Mouse (Mus musculus) bone marrow, adult 2 months (tissue): ENCODE data around the gene Slc24a3. TPM values are rescaled to one million over a fixed set of nuclear protein-coding genes. Genes with fewer than 3 reads are reported as not detected.

Experiments
- H3K27ac ChIP-seq: fragments of 200-500 bp; 2 replicates; pipeline ENCODE4 v1.5.1; 2012; ENCODE audit warnings: low read depth, mild to moderate bottlenecking, control low read depth, inconsistent platforms, low read length; ENCODE audit not compliant: control insufficient read depth, poor library complexity, insufficient read depth
- H3K4me1 ChIP-seq: fragments of 200-500 bp; 2 replicates; pipeline ENCODE4 v1.6.1; 2011; ENCODE audit warnings: low read length; ENCODE audit not compliant: control insufficient read depth, insufficient read depth
- H3K4me3 ChIP-seq: fragments of 200-500 bp; replicated peaks from 2 replicates; pipeline ENCODE3; 2011; ENCODE audit warnings: mild to moderate bottlenecking, low read depth, low read length, control low read depth; ENCODE audit not compliant: control insufficient read depth
- CTCF ChIP-seq: fragments of 200-500 bp; IDR thresholded peaks from 2 replicates; pipeline ENCODE4 v1.5.1; 2011; ENCODE audit warnings: low read length, control low read depth; ENCODE audit not compliant: control insufficient read depth, insufficient read depth
- POLR2A ChIP-seq: fragments of 200-500 bp; IDR thresholded peaks from 2 replicates; pipeline ENCODE4 v1.6.1; 2011; ENCODE audit warnings: low read depth, mild to moderate bottlenecking, control low read depth, low read length, borderline replicate concordance; ENCODE audit not compliant: control insufficient read depth
- WGBS: fragments of 180-500 bp; shearing (Covaris S2); methylation state at CpG from one replicate; pipeline ENCODE4 v1.1.7; 2018; 5-methylcytosine and 5-hydroxymethylcytosine counted together
- polyA plus RNA-seq: library from polyadenylated mRNA; stranded (reverse); fragments of >200 nt; gene quantifications from 2 replicates; pipeline ENCODE4 v1.2.4, GENCODE M21; 2011; ENCODE audit warnings: low replicate concordance; ENCODE audit not compliant: missing spikeins, insufficient read depth, insufficient read length

Slc24a3 gene
- polyA plus RNA-seq, 1 experiment, result 3.2 TPM

- no peak for TF ChIP-seq CTCF
- TF ChIP-seq POLR2A, result no peak
- H3K4me3 ChIP-seq, result no peak overlapping the region
- no peak overlapping the region for H3K27ac ChIP-seq
- H3K4me1 ChIP-seq, result no peaks in the 10 kb centered on the region; the same call in 1 of the 2 replicates
- WGBS, result 64% methylated on average over 2 of the region's 2 CpGs
These were observed 201.1 kb downstream of the Slc24a3 start for GRCm38 (mm10) chr2:145368701-145369100.

- no peaks in the 10 kb centered on the region; the same call in 1 of the 2 replicates for H3K4me1 ChIP-seq
- no peak for TF ChIP-seq POLR2A
- no peak for TF ChIP-seq CTCF
- H3K27ac ChIP-seq, result no peak overlapping the region
- 19% methylated on average over 4 of the region's 4 CpGs for WGBS
- no peak overlapping the region for H3K4me3 ChIP-seq
These were observed 203.2 kb downstream of the Slc24a3 start for GRCm38 (mm10) chr2:145370795-145371194.

- 79% methylated on average over 5 of the region's 5 CpGs for WGBS
- TF ChIP-seq POLR2A (no peak), CTCF (no peak)
- H3K4me3 ChIP-seq, result no peak overlapping the region
- H3K4me1 ChIP-seq, result no peaks in the 10 kb centered on the region; the same call in 1 of the 2 replicates
- H3K27ac ChIP-seq, result no peak overlapping the region
These were observed 206.2 kb downstream of the Slc24a3 start for GRCm38 (mm10) chr2:145373803-145374202.

GRCm38 (mm10) chr2:145382908-145383770 lies 215.6 kb downstream of the Slc24a3 start:
- Histone ChIP-seq H3K4me3 (no peak overlapping the region), H3K4me1 (no peaks in the 10 kb centered on the region), H3K27ac (no peak overlapping the region)
- WGBS, result 86% methylated on average over 13 of the region's 13 CpGs
- TF ChIP-seq POLR2A (no peak), CTCF (no peak)

- no peak overlapping the region for H3K4me3 ChIP-seq
- WGBS, result 82% methylated on average over 2 of the region's 2 CpGs
- H3K4me1 ChIP-seq, result no peaks in the 10 kb centered on the region
- H3K27ac ChIP-seq, result no peak overlapping the region
- TF ChIP-seq CTCF, result no peak
- TF ChIP-seq POLR2A, result no peak
These were observed 216.7 kb downstream of the Slc24a3 start for GRCm38 (mm10) chr2:145384221-145384620.

- H3K4me1 ChIP-seq, result no peaks in the 10 kb centered on the region
- WGBS, result 77% methylated on average over 3 of the region's 3 CpGs
These were observed 217.7 kb downstream of the Slc24a3 start for GRCm38 (mm10) chr2:145385220-145385619.

GRCm38 (mm10) chr2:145385773-145386172 lies 218.2 kb downstream of the Slc24a3 start:
- whole genome bisulfite sequencing, result 59% methylated on average over 1 of the region's 1 CpGs
- H3K27ac ChIP-seq, result no peak overlapping the region
- H3K4me3 ChIP-seq, result no peak overlapping the region
- no peaks in the 10 kb centered on the region for H3K4me1 ChIP-seq
- TF ChIP-seq CTCF (no peak), POLR2A (no peak)

More at GRCm38 (mm10) chr2:145385220-145385619, 217.7 kb downstream of the Slc24a3 start:
- TF ChIP-seq CTCF (no peak), POLR2A (no peak)
- Histone ChIP-seq H3K4me3 (no peak overlapping the region), H3K27ac (no peak overlapping the region)

- TF ChIP-seq CTCF, result no peak
- no peak for TF ChIP-seq POLR2A
- 66% methylated on average over 3 of the region's 3 CpGs for WGBS
- Histone ChIP-seq H3K4me1 (no peaks in the 10 kb centered on the region), H3K27ac (no peak overlapping the region), H3K4me3 (no peak overlapping the region)
These were observed 228.2 kb downstream of the Slc24a3 start for GRCm38 (mm10) chr2:145395804-145396203.
